Mouse (Mus musculus) hindbrain, embryonic 16.5 days (tissue): Measurements from ENCODE around the gene Gatd1. TPM values are rescaled to one million over a fixed set of nuclear protein-coding genes. Genes with fewer than 3 reads are reported as not detected.

ENCODE experiments used
- ATAC-seq: fragments of 200-750 bp; cut with Nextera tagmentation; 2 replicates; pipeline ENCODE4 v1.8.0; 2017; ENCODE audit warnings: moderate TSS enrichment, moderate library complexity
- H3K27ac ChIP-seq: fragments of 300-500 bp; sonication (generic); 2 replicates; pipeline ENCODE4 v1.5.1; 2014; ENCODE audit warnings: low read depth, mild to moderate bottlenecking, control low read depth, low read length, moderate library complexity
- H3K27me3 ChIP-seq: fragments of 300-500 bp; sonication (generic); replicated peaks from 2 replicates; pipeline ENCODE4 v1.6.1; 2014; ENCODE audit warnings: low read length; ENCODE audit not compliant: control insufficient read depth, insufficient read depth
- H3K36me3 ChIP-seq: fragments of 300-500 bp; sonication (generic); 2 replicates; pipeline ENCODE4 v1.6.1; 2014; ENCODE audit warnings: mild to moderate bottlenecking, low read length, moderate library complexity, mixed read lengths; ENCODE audit not compliant: control insufficient read depth, insufficient read depth
- H3K4me1 ChIP-seq: fragments of 300-500 bp; sonication (generic); 2 replicates; pipeline ENCODE4 v1.6.1; 2014; ENCODE audit warnings: low read depth, low read length; ENCODE audit not compliant: control insufficient read depth, insufficient read depth
- H3K4me2 ChIP-seq: fragments of 300-500 bp; sonication (generic); 2 replicates; pipeline ENCODE4 v1.6.1; 2014; ENCODE audit warnings: mild to moderate bottlenecking, low read length, control low read depth, moderate library complexity
- H3K4me3 ChIP-seq: fragments of 300-500 bp; sonication (generic); 2 replicates; pipeline ENCODE4 v1.5.1; 2014; ENCODE audit warnings: mild to moderate bottlenecking, low read length, control low read depth, moderate library complexity
- H3K9ac ChIP-seq: fragments of 300-500 bp; sonication (generic); 2 replicates; pipeline ENCODE4 v1.6.1; 2014; ENCODE audit warnings: low read depth, mild to moderate bottlenecking, control low read depth, low read length, moderate library complexity
- H3K9me3 ChIP-seq: fragments of 300-500 bp; sonication (generic); 2 replicates; pipeline ENCODE4 v1.6.1; 2014; ENCODE audit warnings: mild to moderate bottlenecking, low read length, moderate library complexity; ENCODE audit not compliant: control insufficient read depth
- WGBS: fragments of 180-500 bp; shearing (Covaris S2); extraction: QIAGEN DNeasy Blood & Tissue Kit; methylation state at CpG from one replicate; pipeline ENCODE4 v1.1.7; 2014; 5-methylcytosine and 5-hydroxymethylcytosine counted together
- polyA plus RNA-seq: library from polyadenylated mRNA; unstranded; fragments of >200 nt; fragmentation: Nextera tagmentation; extraction: Ambion mirVana; gene quantifications from 2 replicates; pipeline ENCODE4 v1.2.1, GENCODE M21; 2015

The Gatd1 gene
- polyA plus RNA-seq, 1 experiment from 2014 or later, result 51.8 TPM

DNA sequence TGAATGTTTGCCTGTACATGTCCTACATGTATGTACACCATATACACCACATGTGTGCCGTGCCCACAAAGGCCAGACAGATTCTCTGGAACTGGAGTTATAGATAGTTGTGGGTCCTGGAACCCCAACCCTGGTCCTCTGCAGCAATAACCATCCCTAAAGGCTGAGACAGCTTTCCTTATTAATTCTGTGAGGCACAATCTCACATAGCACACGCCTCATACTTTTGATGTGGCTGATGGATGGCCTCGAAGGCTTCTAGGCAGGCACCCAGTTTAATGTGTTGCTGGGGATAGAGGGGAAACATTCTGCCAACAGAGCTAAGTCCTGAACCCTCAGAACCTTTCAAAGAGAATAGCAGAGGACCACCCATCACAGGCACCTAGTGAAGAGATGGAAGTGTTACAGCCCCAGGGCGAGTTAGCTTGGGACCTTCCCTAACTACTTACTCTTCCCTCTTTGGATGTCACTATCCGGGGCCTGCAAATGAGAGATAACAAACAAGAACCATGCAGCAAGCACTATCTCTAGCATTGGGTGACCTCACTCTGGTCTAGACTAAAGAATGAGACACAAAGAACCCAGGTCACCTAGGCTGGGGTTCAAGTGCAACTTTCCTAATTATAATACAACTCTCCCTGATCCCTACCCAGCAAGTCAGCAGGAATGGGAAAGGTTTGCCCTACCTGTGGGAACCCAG lies 49.4 kb downstream of the Gatd1 start:
- Histone ChIP-seq H3K27ac (no peak overlapping the region), H3K9ac (no peak overlapping the region), H3K27me3 (no peaks in the 10 kb centered on the region; the same call in none of the 2 replicates), H3K4me2 (no peak overlapping the region), H3K4me1 (no peaks in the 10 kb centered on the region; the same call in 1 of the 2 replicates), H3K36me3 (no peaks in the 10 kb centered on the region), H3K9me3 (no peaks in the 10 kb centered on the region), H3K4me3 (no peak overlapping the region)
- 86% methylated on average over 5 of the region's 5 CpGs for WGBS
- ATAC-seq, result no peak

GRCm38 (mm10) chr7:141363752-141364125 lies 50.2 kb downstream of the Gatd1 start:
- Histone ChIP-seq H3K4me2 (no peak overlapping the region), H3K4me1 (no peaks in the 10 kb centered on the region; the same call in 1 of the 2 replicates), H3K27me3 (no peaks in the 10 kb centered on the region; the same call in none of the 2 replicates), H3K9ac (no peak overlapping the region), H3K4me3 (no peak overlapping the region), H3K9me3 (no peaks in the 10 kb centered on the region), H3K27ac (no peak overlapping the region), H3K36me3 (no peaks in the 10 kb centered on the region)
- peak; percentile 30; the same call in 1 of the 2 replicates for ATAC-seq
- 63% methylated on average over 2 of the region's 2 CpGs for WGBS

DNA sequence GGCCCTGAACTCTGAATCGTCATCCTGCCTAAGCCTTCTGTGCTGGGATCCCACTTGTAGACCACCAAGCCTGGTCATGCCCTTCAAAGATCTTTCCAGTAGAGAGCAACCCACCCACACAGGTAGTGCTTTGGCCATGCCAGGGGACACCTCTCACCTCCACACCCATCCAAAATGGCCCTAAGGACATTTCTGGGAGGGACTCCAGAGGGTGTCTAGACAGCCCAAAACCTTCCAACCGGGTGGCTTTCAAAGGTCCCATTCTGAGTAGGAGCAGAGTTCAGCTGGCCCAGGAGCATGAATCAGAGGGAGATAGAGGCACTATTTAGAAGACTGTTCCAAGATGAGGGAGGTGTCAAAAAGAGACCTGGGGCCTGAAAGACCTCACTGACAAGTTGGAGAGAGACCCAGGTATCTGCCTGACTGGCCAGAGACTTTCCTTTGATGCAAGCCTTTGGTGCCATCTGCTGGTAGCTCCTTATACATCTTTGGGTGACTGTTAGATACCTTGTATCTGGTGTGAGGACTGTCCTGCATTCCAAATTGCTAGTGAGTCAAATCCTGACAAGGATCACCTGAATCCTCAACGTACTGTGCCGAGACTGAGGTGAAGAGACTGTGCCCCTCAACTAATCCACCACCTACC lies 50.7 kb downstream of the Gatd1 start:
- H3K27ac ChIP-seq, result no peak overlapping the region
- peak; percentile 72; the same call in 1 of the 2 replicates for ATAC-seq
- no peaks in the 10 kb centered on the region; the same call in none of the 2 replicates for H3K27me3 ChIP-seq
- no peaks in the 10 kb centered on the region; the same call in 1 of the 2 replicates for H3K4me1 ChIP-seq
- no peak overlapping the region for H3K4me3 ChIP-seq
- 64% methylated on average over 4 of the region's 4 CpGs for WGBS
- no peaks in the 10 kb centered on the region for H3K36me3 ChIP-seq
- no peak overlapping the region for H3K4me2 ChIP-seq
- H3K9ac ChIP-seq, result no peak overlapping the region
- H3K9me3 ChIP-seq, result no peaks in the 10 kb centered on the region

GRCm38 (mm10) chr7:141361510-141361909 lies 52.4 kb downstream of the Gatd1 start:
- no peak for ATAC-seq
- WGBS, result 18% methylated on average over 24 of the region's 24 CpGs
- Histone ChIP-seq H3K4me1 (no peaks in the 10 kb centered on the region; the same call in 1 of the 2 replicates), H3K27me3 (no peaks in the 10 kb centered on the region; the same call in none of the 2 replicates), H3K36me3 (no peaks in the 10 kb centered on the region), H3K4me3 (no peak overlapping the region; the same call in 1 of the 2 replicates), H3K4me2 (peak overlapping the region; percentile 38), H3K9me3 (no peaks in the 10 kb centered on the region), H3K27ac (no peak overlapping the region), H3K9ac (0 out of 2 replicates have a peak overlapping the region, but pooled peaks have one; percentile 35)

Other genes starting within 250 kb of the Gatd1 start
- gene Rnh1, start 241.3 kb downstream of the Gatd1 start, polyA plus RNA-seq, result 53.6 and 54.1 TPM in 2 replicates
- gene Hras, start 220.1 kb downstream of the Gatd1 start, polyA plus RNA-seq, result 93.2 and 132 TPM in 2 replicates
- 10.1 and 10.4 TPM in 2 replicates for gene Lrrc56, start 220.0 kb downstream of the Gatd1 start, polyA plus RNA-seq
- gene Lmntd2, start 200.1 kb downstream of the Gatd1 start, polyA plus RNA-seq, result 0.35 and 0.89 TPM in 2 replicates
- gene Rassf7, start 198.3 kb downstream of the Gatd1 start, polyA plus RNA-seq, result 22.8 and 25.9 TPM in 2 replicates
- gene Phrf1, start 185.4 kb downstream of the Gatd1 start, polyA plus RNA-seq, result 57.1 and 67.4 TPM in 2 replicates
- 1.8 and 2.0 TPM in 2 replicates for gene Irf7, start 147.7 kb downstream of the Gatd1 start, polyA plus RNA-seq
- gene Cdhr5, start 137.3 kb downstream of the Gatd1 start, polyA plus RNA-seq, result 0.29 TPM in 1 of 2 replicates, not detected in the other
- gene Sct, start 135.0 kb downstream of the Gatd1 start, polyA plus RNA-seq, result 3.5 and 6.1 TPM in 2 replicates
- 0.64 and 1.00 TPM in 2 replicates for gene Drd4, start 122.1 kb downstream of the Gatd1 start, polyA plus RNA-seq
- gene Deaf1, start 86.4 kb downstream of the Gatd1 start, polyA plus RNA-seq, result 202 and 206 TPM in 2 replicates
- 48.2 and 52.2 TPM in 2 replicates for gene Tmem80, start 86.4 kb downstream of the Gatd1 start, polyA plus RNA-seq
- gene Eps8l2, start 75.3 kb downstream of the Gatd1 start, polyA plus RNA-seq, result 2.5 and 3.1 TPM in 2 replicates
- 276 and 284 TPM in 2 replicates for gene Taldo1, start 21.9 kb downstream of the Gatd1 start, polyA plus RNA-seq
- 226 and 245 TPM in 2 replicates for gene Cend1, start 15.4 kb upstream of the Gatd1 start, polyA plus RNA-seq
- gene Slc25a22, start 23.8 kb upstream of the Gatd1 start, polyA plus RNA-seq, result 96.3 and 104 TPM in 2 replicates
- gene Pidd1, start 29.9 kb upstream of the Gatd1 start, polyA plus RNA-seq, result 2.8 and 4.5 TPM in 2 replicates
- gene Rplp2, start 33.2 kb upstream of the Gatd1 start, polyA plus RNA-seq, result 602 and 645 TPM in 2 replicates
- gene Pnpla2, start 41.1 kb upstream of the Gatd1 start, polyA plus RNA-seq, result 20.0 and 20.9 TPM in 2 replicates
- gene Cracr2b, start 47.0 kb upstream of the Gatd1 start, polyA plus RNA-seq, result 7.9 and 10.8 TPM in 2 replicates
- gene Cd151, start 53.3 kb upstream of the Gatd1 start, polyA plus RNA-seq, result 23.0 and 24.7 TPM in 2 replicates
- gene Polr2l, start 61.0 kb upstream of the Gatd1 start, polyA plus RNA-seq, result 72.4 and 75.8 TPM in 2 replicates
- 68.3 and 71.0 TPM in 2 replicates for gene Tspan4, start 61.1 kb upstream of the Gatd1 start, polyA plus RNA-seq
- 54.4 and 56.7 TPM in 2 replicates for gene Chid1, start 125.7 kb upstream of the Gatd1 start, polyA plus RNA-seq
- gene Ap2a2, start 148.0 kb upstream of the Gatd1 start, polyA plus RNA-seq, result 118 and 136 TPM in 2 replicates
- gene Muc6, start 241.2 kb upstream of the Gatd1 start, polyA plus RNA-seq, result 0.19 and 0.29 TPM in 2 replicates